Mouse (Mus musculus) c-Kit-negative CD71-positive TER-119-positive erythroid progenitor cells, embryonic 14.5 days (primary cell): Measurements from ENCODE around the gene Dapk2.

Source experiments
- DNase-seq: peaks from one replicate; pipeline ENCODE4 v3.0.0-alpha.2; 2013; ENCODE audit warnings: low read depth, low spot score

Gene Dapk2

DNA sequence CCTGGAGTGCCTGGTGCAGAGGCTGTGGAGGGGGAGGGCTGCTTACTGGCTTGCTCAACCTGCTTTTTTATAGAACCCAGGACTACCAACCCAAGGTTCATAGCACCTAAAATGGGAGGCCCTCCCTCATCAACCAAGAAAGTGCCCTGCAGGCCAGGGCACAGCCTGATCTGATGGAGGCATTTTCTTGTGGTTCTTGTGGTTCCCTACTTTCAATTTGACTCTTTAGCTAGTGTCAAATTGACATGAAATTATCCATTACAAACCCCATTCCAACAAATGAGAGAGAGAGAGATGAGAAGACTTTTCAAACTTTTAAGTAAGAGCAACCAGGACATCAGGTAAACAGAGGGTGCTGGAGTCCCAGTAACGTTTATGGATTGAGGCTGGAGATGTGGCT is 15.8 kb upstream of the Dapk2 start:
- no peak for DNase-seq

DNA sequence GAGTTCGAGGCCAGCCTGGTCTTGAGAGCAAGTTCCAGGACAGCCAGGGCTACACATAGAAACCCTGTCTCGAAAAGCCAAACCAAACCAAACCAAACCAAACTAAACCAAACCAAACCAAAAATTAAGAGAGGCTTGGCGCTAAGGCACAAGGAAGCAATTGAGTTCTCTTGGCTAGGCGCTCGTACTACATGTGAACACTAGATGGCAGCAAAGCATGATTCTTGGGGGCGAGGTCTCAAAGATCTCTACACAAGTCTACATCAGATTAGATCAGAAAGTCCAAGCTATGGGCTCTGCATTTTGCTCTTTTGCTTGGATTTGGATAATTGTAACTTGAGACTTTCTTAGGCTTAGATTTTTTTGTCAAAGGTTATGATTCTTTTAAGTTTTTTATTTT is 13.8 kb upstream of the Dapk2 start:
- DNase-seq = peak; percentile 68

- no peak for DNase-seq
Measured at GRCm38 (mm10) chr9:66146141-66146540, 11.9 kb upstream of the Dapk2 start.

DNA sequence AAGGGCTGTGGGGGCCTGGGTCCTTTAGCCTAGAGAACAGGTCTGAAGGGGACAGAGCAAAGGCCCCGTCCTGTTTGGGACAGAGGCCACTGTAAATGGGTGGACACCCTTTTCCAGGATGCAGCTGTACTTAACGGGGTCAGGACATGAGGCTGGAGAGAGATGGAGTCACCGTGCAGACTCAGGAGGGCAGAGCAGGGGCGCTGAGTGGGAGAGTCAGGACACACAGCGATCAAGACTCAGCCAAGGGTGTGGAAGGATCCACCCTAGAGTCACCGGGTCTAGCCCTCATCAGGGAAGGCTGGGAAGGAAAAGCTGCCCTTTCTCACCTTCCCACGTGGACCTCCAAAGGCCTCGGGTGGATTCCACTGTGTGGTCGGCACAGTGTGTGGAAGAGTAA is 6.0 kb upstream of the Dapk2 start:
- DNase-seq = no peak

- DNase-seq = no peak
Measured at GRCm38 (mm10) chr9:66153594-66153993, 4.4 kb upstream of the Dapk2 start.

GRCm38 (mm10) chr9:66154013-66154412 is 4.0 kb upstream of the Dapk2 start:
- DNase-seq = no peak

GRCm38 (mm10) chr9:66155534-66155933 is 2.5 kb upstream of the Dapk2 start:
- DNase-seq = no peak

GRCm38 (mm10) chr9:66158885-66159430 is 935 bp downstream of the Dapk2 start:
- DNase-seq = peak; percentile 68

GRCm38 (mm10) chr9:66160155-66160554 is 2.1 kb downstream of the Dapk2 start:
- no peak for DNase-seq

DNA sequence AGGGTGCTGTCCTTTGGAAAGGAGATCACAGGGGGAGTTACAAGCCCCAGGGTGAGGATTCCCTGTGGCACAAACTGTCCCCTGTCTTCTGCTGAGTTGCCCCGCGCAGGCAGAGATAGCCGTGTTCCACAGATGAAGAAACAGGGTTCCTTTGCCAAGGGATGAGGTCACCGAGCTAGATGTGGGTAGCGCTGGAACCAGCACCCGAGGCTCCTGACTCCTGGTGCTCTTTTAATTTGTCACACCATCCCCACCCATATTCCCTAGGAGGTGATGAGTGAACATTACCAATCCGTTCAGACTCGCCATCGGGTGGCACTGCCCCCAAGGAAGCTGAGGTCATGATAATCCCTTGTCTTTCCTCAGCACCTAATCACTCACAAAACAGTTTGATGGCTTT is 5.0 kb downstream of the Dapk2 start:
- no peak for DNase-seq

- DNase-seq = no peak
Measured at GRCm38 (mm10) chr9:66167222-66167621, 9.2 kb downstream of the Dapk2 start.

- DNase-seq = no peak
Measured at GRCm38 (mm10) chr9:66168233-66168632, 10.2 kb downstream of the Dapk2 start.

DNA sequence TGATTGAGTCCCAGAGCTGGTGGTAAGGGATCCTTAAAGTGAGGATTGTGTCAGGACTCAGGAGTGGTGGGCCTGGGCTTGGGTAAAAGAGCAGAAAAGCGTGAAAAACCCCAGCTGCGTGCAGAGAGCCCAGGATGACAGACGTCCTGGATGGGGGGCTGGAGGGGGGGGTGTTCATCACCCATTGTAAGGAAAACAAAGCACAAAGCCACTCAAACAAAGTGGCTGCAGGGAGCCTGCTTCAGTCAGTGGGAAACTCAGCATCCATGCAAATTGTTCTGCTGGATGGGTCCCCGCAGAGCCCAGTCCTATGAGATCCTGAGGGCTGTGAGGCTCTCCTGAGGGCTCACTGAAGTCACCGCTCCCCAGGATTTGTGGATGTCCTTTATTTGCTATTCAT is 12.5 kb downstream of the Dapk2 start:
- no peak for DNase-seq

GRCm38 (mm10) chr9:66171275-66171921 is 13.4 kb downstream of the Dapk2 start:
- DNase-seq = no peak

GRCm38 (mm10) chr9:66173316-66173855 is 15.4 kb downstream of the Dapk2 start:
- no peak for DNase-seq

DNA sequence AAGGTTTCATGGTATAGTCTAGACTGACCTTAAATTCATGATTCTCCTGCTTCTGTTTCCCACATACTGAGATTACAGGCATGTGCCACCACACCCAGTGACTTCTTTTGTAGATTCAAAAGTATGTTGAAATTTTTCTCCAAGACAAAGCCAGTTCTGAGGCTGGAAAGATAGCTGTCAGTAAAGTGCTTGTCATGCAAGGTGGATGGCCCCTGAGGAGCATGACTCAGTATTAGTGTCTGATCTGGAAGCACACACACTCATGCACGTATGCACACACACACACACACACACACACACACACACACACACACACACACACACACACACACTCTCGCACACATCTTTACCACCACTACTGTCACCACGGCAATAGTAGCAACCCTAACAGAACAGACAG is 17.0 kb downstream of the Dapk2 start:
- DNase-seq = no peak

GRCm38 (mm10) chr9:66177975-66178374 is 20.0 kb downstream of the Dapk2 start:
- no peak for DNase-seq

GRCm38 (mm10) chr9:66179795-66180194 is 21.8 kb downstream of the Dapk2 start:
- DNase-seq = peak; percentile 46

GRCm38 (mm10) chr9:66181126-66181825 is 23.3 kb downstream of the Dapk2 start:
- peak; percentile 66 for DNase-seq

DNA sequence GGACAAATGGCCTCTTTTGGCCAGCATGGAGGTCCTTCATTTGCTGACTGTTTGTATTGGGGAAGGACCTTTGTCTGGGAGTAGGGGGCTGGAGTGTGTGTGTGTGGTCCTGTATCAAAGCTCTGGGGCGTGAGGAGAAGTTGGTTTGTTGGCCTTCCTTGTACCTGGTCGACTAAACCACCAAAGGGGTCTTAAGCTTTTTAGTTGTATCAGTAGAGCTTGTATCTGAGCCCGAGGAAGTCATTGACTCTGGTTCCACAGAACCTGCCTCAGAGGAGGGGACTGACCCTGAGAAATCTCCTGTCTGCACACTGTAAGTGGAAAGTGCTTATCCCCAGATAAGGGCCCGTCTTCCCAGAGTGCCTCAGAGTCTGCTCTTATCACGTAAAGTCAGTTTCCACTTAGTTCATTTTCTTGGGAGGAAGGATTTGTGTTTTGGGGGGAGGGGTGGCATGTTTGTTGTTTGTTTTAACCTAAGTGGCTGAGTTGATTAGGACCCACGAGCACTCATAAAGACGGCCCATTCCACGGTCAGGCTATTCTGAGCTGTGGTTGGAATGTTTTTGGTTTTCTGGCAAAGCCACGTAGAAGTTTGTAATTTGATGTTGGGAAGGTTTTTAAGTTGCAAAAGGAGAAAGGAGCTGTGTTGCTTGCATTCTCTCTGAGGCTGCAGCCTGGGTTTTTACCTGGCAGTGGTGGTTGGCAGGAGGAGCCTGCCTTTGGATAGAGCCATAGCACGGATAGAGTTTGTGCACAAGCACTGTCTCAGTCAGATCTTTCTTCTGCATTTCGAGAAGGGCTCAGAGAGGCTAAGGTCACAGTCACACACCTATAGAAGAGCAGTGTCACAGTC is 24.0 kb downstream of the Dapk2 start:
- peak; percentile 82 for DNase-seq

DNA sequence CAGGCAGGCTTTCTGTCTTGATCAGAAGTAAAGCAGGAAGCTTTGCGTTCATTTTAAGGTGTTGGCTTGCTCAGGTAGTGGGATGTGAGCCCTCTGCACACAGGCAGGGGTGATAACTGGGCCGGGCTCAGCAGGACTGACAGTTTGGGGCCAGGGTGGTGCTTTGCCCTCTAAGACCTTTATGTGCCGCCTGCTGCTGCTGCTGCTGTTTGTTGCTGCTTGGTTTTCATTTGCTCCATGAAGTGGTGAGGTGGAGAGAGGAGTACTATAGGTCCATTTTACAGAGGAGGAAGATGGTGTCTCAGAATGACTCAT is 24.6 kb downstream of the Dapk2 start:
- peak; percentile 54 for DNase-seq

DNA sequence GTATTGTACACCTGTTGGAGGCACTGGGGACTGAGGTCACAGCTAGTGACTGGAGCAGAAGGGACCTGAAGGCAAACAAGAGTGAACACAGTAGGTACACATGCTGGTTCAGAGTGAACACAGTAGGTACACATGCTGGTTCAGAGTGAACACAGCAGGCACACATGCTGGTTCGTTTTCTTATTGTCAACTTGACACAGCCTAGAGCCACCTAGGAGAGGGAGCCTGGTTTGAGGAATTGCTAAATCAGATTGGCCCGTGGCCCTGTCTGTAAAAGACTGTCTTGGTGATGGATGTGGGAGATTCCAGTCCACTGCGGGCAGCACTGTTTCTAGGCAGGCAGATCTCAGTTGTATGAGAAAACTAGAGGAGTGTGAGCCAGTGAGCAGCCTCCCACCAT is 25.0 kb downstream of the Dapk2 start:
- DNase-seq = no peak
